Mouse (Mus musculus) liver, embryonic 14.5 days (tissue): ENCODE results near the gene Spata5.

ENCODE experiments used
- CTCF ChIP-seq: IDR thresholded peaks from 2 replicates; pipeline ENCODE4 v1.5.1; 2016; ENCODE audit warnings: antibody characterized with exemption, low read depth, control low read depth
- EP300 ChIP-seq: IDR thresholded peaks from 2 replicates; pipeline ENCODE4 v1.6.1; 2016; ENCODE audit warnings: antibody characterized with exemption, low read depth

DNA sequence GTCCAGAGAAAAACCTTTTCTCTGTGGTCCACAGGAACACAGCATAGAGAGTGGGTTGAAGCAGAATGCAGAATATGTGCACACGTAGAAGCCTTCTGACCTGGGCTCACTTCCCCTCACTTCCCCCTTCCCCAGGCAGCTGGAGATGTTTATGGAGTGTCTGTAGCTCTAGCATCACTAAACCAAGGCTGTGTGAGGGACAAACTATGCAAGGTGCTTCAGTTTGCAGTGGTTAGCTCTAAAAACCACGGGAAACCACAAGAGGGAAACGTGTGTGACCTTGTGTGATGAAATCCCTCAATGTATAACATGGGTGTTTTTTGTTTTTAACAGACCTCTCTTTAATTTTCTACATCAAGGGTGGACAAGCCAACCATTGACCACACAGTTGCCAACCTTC, 183.8 kb downstream of the Spata5 start:
- TF ChIP-seq CTCF = no peak
- no peak for TF ChIP-seq EP300
